Mouse (Mus musculus) adrenal gland, adult 8-10 months (tissue): ENCODE measurements at regions not wholly inside any gene's neighbourhood (a gene's known extent, or its start where the extent isn't known, plus 50 kb on each side); places are given as distances from the start of the nearest gene placed in this dataset.
"Not testable (repeated sequence)": the region's sequence is repeated elsewhere in the genome, so short reads cannot be mapped to it uniquely, and the experiment has no call there.

Source experiments
- DNase-seq: peaks from one replicate; pipeline ENCODE4 v3.0.0; 2022

- no peak for DNase-seq
Observed at GRCm38 (mm10) chr13:107577809-107578208, 466.4 kb upstream of the Smim15 start.

- no peak for DNase-seq
Observed at GRCm38 (mm10) chr13:107577272-107577671, 467.0 kb upstream of the Smim15 start.

- no peak for DNase-seq
Observed at GRCm38 (mm10) chr13:107576701-107577100, 467.5 kb upstream of the Smim15 start.

DNA sequence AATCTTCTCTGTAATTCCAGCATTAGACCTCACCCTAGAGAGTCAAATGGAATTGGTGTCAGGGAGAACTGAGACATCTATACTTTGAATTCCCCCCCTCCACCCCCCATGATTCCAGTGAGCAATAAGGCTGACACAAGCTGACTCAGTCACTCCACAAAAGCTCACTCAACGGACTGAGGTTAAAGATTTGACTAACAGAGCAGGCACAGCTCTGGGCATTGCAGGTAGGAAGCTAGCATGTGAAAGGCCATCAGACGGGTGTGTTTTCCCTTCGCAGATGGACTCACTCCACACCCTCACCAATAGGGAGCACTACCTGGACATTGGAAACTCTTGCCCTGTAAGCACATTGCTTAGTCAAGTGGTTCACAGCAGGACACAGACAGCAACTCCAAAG lies 469.2 kb upstream of the Smim15 start:
- no peak for DNase-seq

GRCm38 (mm10) chr13:107573499-107574355 lies 470.5 kb upstream of the Smim15 start:
- no peak for DNase-seq

- DNase-seq = no peak
Observed at GRCm38 (mm10) chr13:107571539-107571938, 472.7 kb upstream of the Smim15 start.

DNA sequence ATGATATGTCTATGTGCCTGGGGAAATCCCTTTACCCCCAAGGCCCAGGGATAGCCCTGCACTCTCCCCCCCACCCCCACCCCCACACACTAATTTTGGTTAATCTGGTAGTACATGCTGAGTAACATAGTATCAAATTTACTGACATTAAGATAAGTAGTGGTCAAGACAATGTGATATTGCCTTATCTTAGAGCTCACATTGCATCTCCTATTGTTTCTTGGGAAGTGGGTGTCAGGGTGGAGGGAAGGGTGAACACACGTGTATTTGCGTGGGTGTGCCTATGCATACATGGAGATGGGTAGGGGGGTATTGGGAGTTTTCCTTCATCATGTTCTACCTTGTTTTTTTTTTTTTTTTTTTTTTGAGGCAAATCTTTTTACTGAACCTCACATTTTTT lies 474.8 kb upstream of the Smim15 start:
- DNase-seq = no peak

DNA sequence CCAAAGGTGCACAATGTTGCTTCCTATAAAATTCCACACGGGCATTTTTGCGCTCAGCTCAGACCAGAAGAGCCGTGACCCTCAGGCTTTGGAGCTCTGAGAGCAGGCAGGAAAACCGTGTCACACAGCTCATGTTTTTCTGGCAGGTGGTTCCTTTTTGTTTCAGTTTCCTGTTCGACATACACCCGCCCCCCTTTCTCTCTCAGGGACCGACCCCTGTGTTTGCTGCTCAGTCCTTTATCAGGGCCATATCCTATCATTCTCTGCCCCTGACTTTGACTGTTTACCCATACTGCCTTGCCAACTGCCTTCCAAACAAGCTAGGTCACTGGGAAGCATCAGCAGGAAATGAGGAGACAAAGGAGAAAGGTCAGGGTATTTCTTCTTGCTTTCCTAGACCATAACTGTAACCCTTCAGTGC lies 475.5 kb upstream of the Smim15 start:
- DNase-seq = no peak

DNA sequence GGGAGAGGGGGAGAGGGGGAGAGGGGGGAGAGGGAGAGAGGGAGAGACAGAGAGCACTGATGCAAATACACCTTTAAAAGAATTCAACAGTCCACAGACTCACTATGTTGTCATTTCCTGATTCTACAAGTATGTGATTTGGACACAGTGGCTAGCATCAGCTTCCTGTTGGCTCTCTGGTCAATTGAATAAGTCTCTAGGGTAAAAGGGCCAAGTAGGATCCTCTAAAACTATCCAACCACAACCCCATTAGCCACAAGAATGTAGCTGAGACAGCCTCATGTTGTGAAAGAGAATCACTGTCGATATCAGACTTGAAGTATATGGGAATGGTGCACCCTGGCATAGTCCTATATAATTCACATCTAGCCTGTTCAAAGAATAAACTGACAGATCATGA lies 481.8 kb upstream of the Smim15 start:
- DNase-seq = no peak

GRCm38 (mm10) chr13:107561529-107561928 lies 482.7 kb upstream of the Smim15 start:
- DNase-seq = no peak

DNA sequence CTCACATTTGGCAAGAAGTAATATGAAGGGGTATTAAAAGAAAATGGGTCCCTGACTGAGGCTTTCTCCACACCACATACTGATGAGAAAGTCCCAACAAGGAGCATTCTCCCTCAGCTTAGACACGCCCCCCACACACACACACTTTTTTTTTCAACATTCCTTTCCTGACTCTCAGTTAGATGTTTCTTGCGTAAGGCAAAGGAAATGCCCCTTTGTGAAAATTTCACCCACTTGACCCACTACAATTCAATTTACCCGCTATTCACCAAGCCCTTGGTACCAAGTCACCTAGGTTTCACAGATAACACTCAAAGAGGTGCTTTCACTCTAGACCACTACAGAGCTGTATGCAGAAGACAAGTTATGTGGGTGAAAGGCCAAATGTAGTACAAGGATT lies 488.3 kb upstream of the Smim15 start:
- DNase-seq = no peak

GRCm38 (mm10) chr13:107554091-107554490 lies 490.2 kb upstream of the Smim15 start:
- no peak for DNase-seq

DNA sequence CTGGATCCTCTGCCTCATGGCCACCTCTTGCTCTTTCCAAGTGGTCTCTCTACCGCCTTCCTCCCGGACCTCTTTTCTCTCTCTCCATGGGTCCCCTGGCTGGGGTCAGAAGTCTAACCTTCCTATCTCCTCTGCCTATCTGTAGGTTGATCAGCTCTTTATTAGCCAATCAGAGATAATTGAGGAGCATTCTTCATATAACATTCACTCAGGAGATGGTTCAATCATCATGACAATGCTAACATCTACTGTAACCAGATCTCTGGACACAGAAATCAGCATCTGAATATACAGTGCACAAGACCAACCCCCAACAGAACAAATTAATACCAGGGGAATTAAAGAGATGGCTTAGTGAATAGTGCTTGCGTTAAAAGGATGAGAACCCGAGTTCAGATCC lies 492.1 kb upstream of the Smim15 start:
- no peak for DNase-seq

DNA sequence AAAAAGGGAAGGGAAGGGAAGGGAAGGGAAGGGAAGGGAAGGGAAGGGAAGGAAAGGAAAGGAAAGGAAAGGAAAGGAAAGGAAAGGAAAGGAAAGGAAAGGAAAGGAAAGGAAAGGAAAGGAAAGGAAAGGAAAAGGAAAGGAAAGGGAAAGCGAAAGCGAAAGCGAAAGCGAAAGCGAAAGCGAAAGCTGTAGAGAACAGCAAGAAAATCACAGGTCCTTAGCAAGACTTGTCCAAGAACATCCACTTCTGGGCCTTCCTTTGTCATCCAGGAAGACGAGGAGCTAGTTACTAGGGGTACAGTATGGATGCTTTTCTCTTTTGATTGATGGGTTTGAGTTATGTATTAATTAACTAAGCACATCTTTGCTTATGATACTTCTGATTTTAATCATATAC lies 494.3 kb upstream of the Smim15 start:
- DNase-seq = not testable (repeated sequence)

DNA sequence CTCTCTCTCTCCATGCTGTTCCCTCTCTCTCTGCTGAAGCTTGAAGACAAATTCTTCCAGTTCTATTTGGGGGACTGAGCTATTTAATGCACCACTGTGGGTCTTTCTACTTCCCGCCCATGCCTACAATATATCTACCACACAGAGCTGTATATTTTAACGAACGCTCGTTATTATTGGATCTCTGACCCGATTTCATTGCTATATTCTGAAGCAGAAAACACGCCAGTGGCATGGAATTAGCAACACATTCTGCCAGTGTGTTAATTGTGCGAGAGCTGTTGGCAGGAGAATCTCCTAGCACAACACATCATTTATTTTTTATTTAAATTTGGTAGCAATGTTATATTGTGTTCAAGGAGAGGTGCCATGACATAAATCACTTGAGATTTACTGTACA lies 497.2 kb upstream of the Smim15 start:
- no peak for DNase-seq

DNA sequence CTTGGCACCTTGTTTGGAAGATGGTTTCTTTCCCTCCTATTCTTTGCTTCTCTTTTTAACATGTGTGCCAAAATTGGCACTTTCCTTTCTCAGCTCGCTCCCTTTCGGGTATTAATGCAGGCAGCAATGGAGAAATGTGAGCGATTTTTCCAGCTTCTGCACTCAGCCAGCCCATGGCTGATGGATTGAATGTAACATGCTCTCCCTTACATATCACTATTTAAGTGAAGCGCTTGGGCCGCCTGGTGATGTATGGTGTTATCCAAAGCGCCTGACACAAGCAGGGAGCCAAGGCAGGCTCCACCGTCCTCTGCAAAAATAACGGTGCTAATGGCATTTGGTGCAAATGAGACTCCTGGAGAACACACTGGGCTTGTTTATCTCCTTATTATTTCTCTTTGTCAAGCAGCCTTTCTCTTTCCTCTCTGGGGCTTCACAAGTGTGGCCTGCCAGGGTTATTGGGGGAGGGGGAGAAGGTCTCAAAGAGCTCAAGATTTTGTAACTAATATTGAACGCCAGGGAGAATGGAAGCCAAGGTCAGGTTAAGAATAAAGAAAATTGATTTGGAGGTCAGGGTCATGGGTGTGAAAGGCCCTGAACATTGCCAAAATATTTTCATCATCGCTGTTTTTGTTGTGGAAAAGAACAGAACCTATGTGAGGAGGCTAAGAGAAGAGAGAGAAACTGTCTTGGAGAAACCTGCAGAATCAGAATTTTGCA lies 497.9 kb upstream of the Smim15 start:
- peak; percentile 22 for DNase-seq

- DNase-seq = no peak
Observed at GRCm38 (mm10) chr13:107541635-107541955, 502.7 kb upstream of the Smim15 start.

DNA sequence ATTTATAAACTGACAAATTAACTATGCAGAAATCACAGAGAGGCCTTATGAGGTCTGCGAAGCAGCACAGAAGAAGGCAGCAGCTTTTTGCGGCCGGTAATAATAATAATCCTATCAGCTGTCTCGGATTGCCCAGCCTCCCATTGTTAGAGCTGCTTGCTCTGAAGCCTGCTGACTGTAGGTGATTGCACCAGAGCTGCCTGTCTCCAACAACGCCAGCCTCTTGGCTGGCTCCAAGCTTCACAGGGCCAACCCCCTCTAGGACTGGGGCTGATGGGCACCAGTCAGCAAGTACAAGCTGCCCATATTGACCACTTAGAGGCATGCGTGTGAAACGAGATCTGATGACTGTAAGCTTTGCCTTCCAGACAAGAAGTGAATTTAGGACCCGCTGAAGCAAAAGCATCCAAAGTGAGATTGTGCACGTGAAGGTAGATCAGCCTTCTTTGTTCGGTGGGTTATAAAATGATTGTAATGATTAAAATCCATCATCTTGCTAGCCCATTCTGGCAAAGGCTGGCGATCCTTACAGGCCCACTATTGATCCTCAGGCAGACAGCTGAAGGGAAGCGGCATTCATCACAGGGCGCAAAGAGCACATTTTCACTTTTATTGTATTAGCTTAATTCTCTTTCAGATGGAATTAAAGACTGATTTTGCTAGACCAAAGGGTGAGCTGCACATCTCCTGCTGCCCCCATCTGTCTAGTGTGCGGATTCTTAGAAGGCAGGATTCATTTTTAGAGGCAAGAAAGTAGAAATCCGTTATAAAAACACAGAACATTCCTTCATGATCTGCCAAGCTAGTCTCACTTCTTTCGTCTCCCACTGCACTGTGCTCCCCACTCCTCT lies 503.2 kb upstream of the Smim15 start:
- no peak for DNase-seq

GRCm38 (mm10) chr13:107540305-107540704 lies 503.9 kb upstream of the Smim15 start:
- no peak for DNase-seq

DNA sequence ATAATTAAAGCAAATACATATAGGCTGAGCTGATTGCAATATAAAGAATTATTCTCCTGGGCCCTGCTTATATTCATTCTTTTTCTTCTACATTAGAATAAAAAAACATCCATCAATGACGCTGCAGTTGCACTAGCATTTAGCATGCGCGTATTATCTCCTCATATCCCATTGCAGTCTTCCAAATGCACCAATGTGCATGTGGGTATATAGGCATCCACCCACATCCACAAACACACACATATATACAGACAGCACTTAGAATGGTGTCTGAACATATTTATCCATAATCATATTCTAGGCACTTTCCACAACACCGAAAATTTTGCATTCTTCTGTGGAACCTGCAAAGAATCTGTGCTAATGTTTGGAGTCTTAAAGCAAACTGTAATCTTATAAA lies 504.4 kb upstream of the Smim15 start:
- DNase-seq = no peak

DNA sequence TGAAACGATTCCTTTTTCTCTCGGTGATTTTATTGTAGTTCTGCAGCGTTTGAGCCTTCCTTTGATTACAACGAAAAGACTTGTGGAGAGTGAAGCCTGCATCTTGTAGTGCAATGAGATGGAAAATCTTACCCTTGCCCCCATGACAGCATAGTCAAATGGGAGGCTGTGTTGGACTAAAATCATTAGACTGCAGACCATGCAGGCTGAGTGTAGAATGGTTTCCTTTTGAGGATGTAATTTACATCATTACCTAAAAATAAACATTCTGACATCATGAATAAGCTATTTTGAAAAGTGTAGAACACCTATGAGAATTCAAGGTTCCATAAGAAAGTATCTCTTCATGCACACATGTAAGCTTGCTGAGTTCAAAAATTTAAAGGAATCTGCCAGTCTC lies 504.9 kb upstream of the Smim15 start:
- DNase-seq = no peak

- no peak for DNase-seq
Observed at GRCm38 (mm10) chr13:107535213-107535612, 509.0 kb upstream of the Smim15 start.

DNA sequence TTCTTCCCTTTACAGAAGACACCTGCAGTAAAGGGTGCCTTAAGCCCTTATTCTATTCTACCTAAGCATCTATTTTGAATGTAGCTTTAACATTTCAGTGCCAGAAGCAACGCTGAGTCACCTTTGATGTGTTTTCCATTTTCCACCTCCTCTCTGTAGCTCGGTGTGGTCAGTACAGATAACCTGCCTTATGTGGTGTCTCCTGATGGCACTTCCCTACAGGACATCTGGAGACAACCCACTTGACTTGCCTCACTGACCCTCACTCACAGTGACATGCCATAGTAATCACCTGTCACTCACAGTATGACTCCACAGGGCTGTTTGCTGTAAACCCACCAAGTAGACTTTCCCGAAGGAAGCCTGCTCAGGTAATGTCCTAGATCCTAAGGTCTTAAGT lies 510.9 kb upstream of the Smim15 start:
- DNase-seq = no peak
